Mouse (Mus musculus): Measurements from ENCODE around the gene Pars2.

- TF ChIP-seq CTCF (IDR thresholded peaks at IDR 0.05; ENCODE audit: low read depth) (no peak), EP300 (IDR thresholded peaks at IDR 0.05; ENCODE audit: low read depth) (no peak)
These were observed 37.8 kb upstream of the Pars2 start for GRCm38 (mm10) chr4:106613105-106613504.
